Mouse (Mus musculus) kidney, adult 2 months (tissue): Measurements from ENCODE around the gene Xylt2. TPM values are rescaled to one million over a fixed set of nuclear protein-coding genes. Genes with fewer than 3 reads are reported as not detected.

Source experiments
- DNase-seq: peaks from one replicate; pipeline ENCODE4 v3.0.0; 2021
- H3K27ac ChIP-seq: fragments of 200-500 bp; 2 replicates; pipeline ENCODE4 v1.5.1; 2012; ENCODE audit warnings: low read depth, low read length, control low read depth, inconsistent platforms; ENCODE audit not compliant: insufficient read depth
- H3K27me3 ChIP-seq: fragments of 200-500 bp; replicated peaks from 2 replicates; pipeline ENCODE4 v1.6.1; 2012; ENCODE audit warnings: mild to moderate bottlenecking, moderate library complexity, low read length, inconsistent platforms; ENCODE audit not compliant: control insufficient read depth, insufficient read depth
- H3K36me3 ChIP-seq: fragments of 200-500 bp; 2 replicates; pipeline ENCODE4 v1.6.1; 2012; ENCODE audit warnings: mild to moderate bottlenecking, moderate library complexity, low read length, inconsistent platforms; ENCODE audit not compliant: control insufficient read depth, insufficient read depth
- H3K4me1 ChIP-seq: fragments of 200-500 bp; 2 replicates; pipeline ENCODE4 v1.6.1; 2011; ENCODE audit warnings: low read length; ENCODE audit not compliant: control insufficient read depth, insufficient read depth
- H3K4me3 ChIP-seq: fragments of 200-500 bp; 2 replicates; pipeline ENCODE4 v1.5.1; 2011; ENCODE audit warnings: mild to moderate bottlenecking, low read depth, low read length, control low read depth; ENCODE audit not compliant: insufficient read depth
- CTCF ChIP-seq: fragments of 200-500 bp; conservative IDR thresholded peaks from 2 replicates; pipeline ENCODE4 v1.5.1; 2011; ENCODE audit warnings: low read depth, mild to moderate bottlenecking, control low read depth, low read length, moderate library complexity, mixed read lengths; ENCODE audit not compliant: insufficient read depth, insufficient read length
- POLR2A ChIP-seq: fragments of 200-500 bp; IDR thresholded peaks from one replicate; pipeline ENCODE4 v1.6.1; 2011; ENCODE audit warnings: low read depth, low read length, control low read depth
- WGBS: fragments of 180-500 bp; shearing (Covaris S2); methylation state at CpG from one replicate; pipeline ENCODE4 v1.1.7; 2018; 5-methylcytosine and 5-hydroxymethylcytosine counted together
- polyA plus RNA-seq: library from polyadenylated mRNA; depleted of rRNA; stranded (reverse); fragments of >200 nt; gene quantifications from 2 replicates; pipeline ENCODE4 v1.2.3, GENCODE M21; 2012; rRNA removed

Gene Xylt2
- 21.3 and 26.6 TPM in 2 replicates for polyA plus RNA-seq

- peaks cover 5% of the 10 kb centered on the region for H3K4me1 ChIP-seq
- no peaks in the 10 kb centered on the region for H3K36me3 ChIP-seq
- WGBS, result under 1% methylated on average over 78 of the region's 82 CpGs
- peak; percentile 94 for DNase-seq
- no peak within 1 kb of the TSS for H3K27ac ChIP-seq
- peak within 1 kb of the TSS; percentile 92 for H3K4me3 ChIP-seq
- no peaks in the 10 kb centered on the region for H3K27me3 ChIP-seq
- TF ChIP-seq CTCF (no peak), POLR2A (peak; percentile 25)
Measured at GRCm38 (mm10) chr11:94676754-94677606, at the start of gene Xylt2. TSS of gene Xylt2 (minus strand) at chr11:94677515.

GRCm38 (mm10) chr11:94719216-94719615 is 41.9 kb upstream of the Xylt2 start:
- H3K36me3 ChIP-seq, result no peaks in the 10 kb centered on the region
- no peak for DNase-seq
- TF ChIP-seq POLR2A, result no peak
- no peak for TF ChIP-seq CTCF
- H3K27ac ChIP-seq, result no peak overlapping the region
- no peaks in the 10 kb centered on the region for H3K4me1 ChIP-seq
- WGBS, result 89% methylated on average over 2 of the region's 2 CpGs
- H3K4me3 ChIP-seq, result no peak overlapping the region
- H3K27me3 ChIP-seq, result no peaks in the 10 kb centered on the region

- no peaks in the 10 kb centered on the region for H3K27me3 ChIP-seq
- no peak overlapping the region for H3K27ac ChIP-seq
- DNase-seq, result no peak
- TF ChIP-seq CTCF, result no peak
- TF ChIP-seq POLR2A, result no peak
- H3K4me1 ChIP-seq, result no peaks in the 10 kb centered on the region
- WGBS, result 80% methylated on average over 7 of the region's 7 CpGs
- no peak overlapping the region for H3K4me3 ChIP-seq
- H3K36me3 ChIP-seq, result no peaks in the 10 kb centered on the region
Measured at GRCm38 (mm10) chr11:94718113-94718909, 41.0 kb upstream of the Xylt2 start.

- Histone ChIP-seq H3K27ac (no peak overlapping the region), H3K27me3 (no peaks in the 10 kb centered on the region)
Measured at GRCm38 (mm10) chr11:94717239-94717638, 39.9 kb upstream of the Xylt2 start.

GRCm38 (mm10) chr11:94716754-94717153 is 39.4 kb upstream of the Xylt2 start:
- H3K4me3 ChIP-seq, result no peak overlapping the region
- H3K36me3 ChIP-seq, result no peaks in the 10 kb centered on the region
- DNase-seq, result peak; percentile 52
- no peak overlapping the region for H3K27ac ChIP-seq
- no peaks in the 10 kb centered on the region for H3K27me3 ChIP-seq
- TF ChIP-seq POLR2A (no peak), CTCF (peak; percentile 77)
- WGBS, result 7% methylated on average over 9 of the region's 9 CpGs
- no peaks in the 10 kb centered on the region for H3K4me1 ChIP-seq

More at GRCm38 (mm10) chr11:94717239-94717638, 39.9 kb upstream of the Xylt2 start:
- WGBS, result 42% methylated on average over 11 of the region's 11 CpGs
- no peaks in the 10 kb centered on the region for H3K36me3 ChIP-seq
- no peak for TF ChIP-seq POLR2A
- no peak for TF ChIP-seq CTCF
- 0 out of 2 replicates have a peak overlapping the region, but pooled peaks have one; percentile 1 for H3K4me3 ChIP-seq
- H3K4me1 ChIP-seq, result no peaks in the 10 kb centered on the region
- no peak for DNase-seq

GRCm38 (mm10) chr11:94715622-94716021 is 38.3 kb upstream of the Xylt2 start:
- H3K4me1 ChIP-seq, result no peaks in the 10 kb centered on the region
- no peaks in the 10 kb centered on the region for H3K36me3 ChIP-seq
- H3K4me3 ChIP-seq, result no peak overlapping the region
- TF ChIP-seq POLR2A, result no peak
- no peak for TF ChIP-seq CTCF
- no peaks in the 10 kb centered on the region for H3K27me3 ChIP-seq
- WGBS, result 86% methylated on average over 5 of the region's 5 CpGs
- no peak overlapping the region for H3K27ac ChIP-seq
- DNase-seq, result no peak

GRCm38 (mm10) chr11:94713246-94713860 is 36.0 kb upstream of the Xylt2 start:
- TF ChIP-seq POLR2A (no peak), CTCF (no peak)

More at GRCm38 (mm10) chr11:94713246-94713860, 36.0 kb upstream of the Xylt2 start:
- no peaks in the 10 kb centered on the region for H3K27me3 ChIP-seq
- H3K4me3 ChIP-seq, result no peak overlapping the region
- no peaks in the 10 kb centered on the region for H3K36me3 ChIP-seq
- H3K4me1 ChIP-seq, result no peaks in the 10 kb centered on the region
- 52% methylated on average over 11 of the region's 11 CpGs for WGBS
- H3K27ac ChIP-seq, result no peak overlapping the region
- no peak for DNase-seq
